Mouse (Mus musculus) activated CD4-positive, CD25-positive, alpha-beta regulatory T cell, adult 4 months (primary cell): ENCODE results near the gene Ppm1h. TPM values are rescaled to one million over a fixed set of nuclear protein-coding genes. Genes with fewer than 3 reads are reported as not detected.
"Not testable (repeated sequence)": the region's sequence is repeated elsewhere in the genome, so short reads cannot be mapped to it uniquely, and the experiment has no call there.

ENCODE experiments used
- ATAC-seq: one replicate; pipeline ENCODE4 v1.8.0; 2017
- polyA plus RNA-seq, 2 experiments: library from polyadenylated mRNA; unstranded; fragments of 100-300 nt; shearing (Covaris generic); gene quantifications; one replicate each; pipeline ENCODE4 v1.2.1; 2017

Gene Ppm1h
- polyA plus RNA-seq, 2 experiments from 2014 or later = 37.4 to 45.1 TPM

GRCm38 (mm10) chr10:122935406-122935805, 256.8 kb downstream of the Ppm1h start:
- ATAC-seq = not testable (repeated sequence)

GRCm38 (mm10) chr10:122937380-122937779, 258.8 kb downstream of the Ppm1h start:
- ATAC-seq = not testable (repeated sequence)

GRCm38 (mm10) chr10:122939546-122939945, 261.0 kb downstream of the Ppm1h start:
- ATAC-seq = no peak

- no peak for ATAC-seq
Measured at GRCm38 (mm10) chr10:122942771-122943170, 264.2 kb downstream of the Ppm1h start.

- no peak for ATAC-seq
Measured at GRCm38 (mm10) chr10:122943824-122944223, 265.3 kb downstream of the Ppm1h start.

- no peak for ATAC-seq
Measured at GRCm38 (mm10) chr10:122944888-122945287, 266.3 kb downstream of the Ppm1h start.

GRCm38 (mm10) chr10:122950966-122951365, 272.4 kb downstream of the Ppm1h start:
- ATAC-seq = no peak

- ATAC-seq = no peak
Measured at GRCm38 (mm10) chr10:122953576-122953975, 275.0 kb downstream of the Ppm1h start.

GRCm38 (mm10) chr10:122957918-122958317, 279.4 kb downstream of the Ppm1h start:
- no peak for ATAC-seq

- ATAC-seq = no peak
Measured at GRCm38 (mm10) chr10:122958699-122959098, 280.1 kb downstream of the Ppm1h start.

GRCm38 (mm10) chr10:122960216-122960615, 281.7 kb downstream of the Ppm1h start:
- ATAC-seq = no peak

GRCm38 (mm10) chr10:122960738-122961137, 282.2 kb downstream of the Ppm1h start:
- no peak for ATAC-seq

- no peak for ATAC-seq
Measured at GRCm38 (mm10) chr10:122961494-122961893, 282.9 kb downstream of the Ppm1h start.

GRCm38 (mm10) chr10:122962651-122963050, 284.1 kb downstream of the Ppm1h start:
- no peak for ATAC-seq

- no peak for ATAC-seq
Measured at GRCm38 (mm10) chr10:122963463-122964240, 285.1 kb downstream of the Ppm1h start.

GRCm38 (mm10) chr10:122964241-122964636, 285.7 kb downstream of the Ppm1h start:
- ATAC-seq = no peak

- ATAC-seq = not testable (repeated sequence)
Measured at GRCm38 (mm10) chr10:122965650-122966049, 287.1 kb downstream of the Ppm1h start.

GRCm38 (mm10) chr10:122966421-122966820, 287.9 kb downstream of the Ppm1h start:
- ATAC-seq = no peak

- no peak for ATAC-seq
Measured at GRCm38 (mm10) chr10:122970188-122970587, 291.6 kb downstream of the Ppm1h start.

GRCm38 (mm10) chr10:122973241-122973640, 294.7 kb downstream of the Ppm1h start:
- no peak for ATAC-seq

GRCm38 (mm10) chr10:122976038-122976437, 297.5 kb downstream of the Ppm1h start:
- ATAC-seq = peak; percentile 76

- no peak for ATAC-seq
Measured at GRCm38 (mm10) chr10:122979356-122979755, 300.8 kb downstream of the Ppm1h start.

- ATAC-seq = no peak
Measured at GRCm38 (mm10) chr10:122980123-122980522, 301.6 kb downstream of the Ppm1h start.

GRCm38 (mm10) chr10:122982909-122983578, 304.5 kb downstream of the Ppm1h start:
- no peak for ATAC-seq
